Mouse (Mus musculus) liver, postnatal 0 days (tissue): ENCODE data around the gene Gucd1.

Experiments used
- CTCF ChIP-seq: sonication (generic); IDR thresholded peaks from 2 replicates; pipeline ENCODE4 v1.5.1; 2016; ENCODE audit warnings: antibody characterized with exemption, low read depth
- EP300 ChIP-seq: IDR thresholded peaks from 2 replicates; pipeline ENCODE4 v1.6.1; 2016; ENCODE audit warnings: antibody characterized with exemption, low read depth, mild to moderate bottlenecking

GRCm38 (mm10) chr10:75548486-75548885 is 30.7 kb upstream of the Gucd1 start:
- TF ChIP-seq CTCF, result no peak
- no peak for TF ChIP-seq EP300
